Mouse (Mus musculus) thymus, adult 18-20 months (tissue): ENCODE measurements at regions not wholly inside any gene's neighbourhood (a gene's known extent, or its start where the extent isn't known, plus 50 kb on each side); places are given as distances from the start of the nearest gene placed in this dataset.

ENCODE experiments used
- DNase-seq, 2 experiments: peaks; one replicate each; pipeline ENCODE4 v3.0.0; 2022; ENCODE audit warnings: mixed read lengths in 2 of 2

DNA sequence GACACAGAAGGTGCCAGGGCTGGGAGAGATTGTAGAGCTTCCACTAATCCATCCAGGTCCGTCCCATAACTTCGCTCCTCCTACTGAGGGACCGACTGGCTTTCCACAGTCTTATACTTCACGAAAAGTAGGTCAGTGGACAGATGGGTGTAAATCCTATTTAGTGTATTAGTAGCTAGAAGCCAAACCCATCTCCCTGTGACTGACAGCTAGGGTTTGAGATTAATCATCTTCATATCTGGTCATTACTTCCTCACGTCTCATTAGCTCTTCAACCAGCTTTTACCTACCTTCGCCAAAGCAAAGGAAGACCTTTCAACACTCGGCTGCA, 60.4 kb upstream of the Scaf11 start:
- no peak for DNase-seq

DNA sequence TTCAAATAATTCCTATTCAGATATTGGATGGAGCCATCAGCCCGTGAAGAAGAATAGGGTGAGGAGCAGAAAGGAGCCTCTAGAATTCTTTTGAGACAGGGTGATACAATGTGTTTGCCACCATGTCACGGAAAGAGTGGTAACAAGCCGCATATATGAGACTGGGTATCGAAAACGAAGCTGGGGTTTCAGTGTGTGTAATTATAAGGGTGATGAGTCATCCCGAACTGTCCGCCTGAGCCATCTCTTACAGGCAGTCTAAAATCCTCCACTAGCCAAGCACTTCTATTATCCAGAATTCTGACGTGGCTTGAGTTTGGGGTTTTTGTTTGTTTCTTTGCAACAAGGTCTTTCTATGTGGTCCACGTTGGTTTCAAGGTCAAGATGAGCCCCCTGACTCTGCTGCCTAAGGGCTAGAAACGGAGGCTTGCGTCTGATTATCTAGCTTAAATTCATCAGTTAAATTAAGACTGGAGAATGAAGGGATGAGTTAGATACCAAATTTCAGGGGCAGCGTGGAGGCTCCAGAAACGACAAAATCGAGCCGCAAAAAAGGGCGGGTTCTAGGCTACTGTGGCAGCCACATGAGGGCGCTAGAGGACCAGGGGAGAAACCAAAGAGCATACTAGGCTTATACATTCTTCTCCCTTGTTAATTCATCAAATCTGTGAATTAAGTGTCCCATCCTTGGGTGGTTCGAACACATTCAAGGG, 59.9 kb upstream of the Scaf11 start:
- peak; percentile 30 to 38 for DNase-seq

DNA sequence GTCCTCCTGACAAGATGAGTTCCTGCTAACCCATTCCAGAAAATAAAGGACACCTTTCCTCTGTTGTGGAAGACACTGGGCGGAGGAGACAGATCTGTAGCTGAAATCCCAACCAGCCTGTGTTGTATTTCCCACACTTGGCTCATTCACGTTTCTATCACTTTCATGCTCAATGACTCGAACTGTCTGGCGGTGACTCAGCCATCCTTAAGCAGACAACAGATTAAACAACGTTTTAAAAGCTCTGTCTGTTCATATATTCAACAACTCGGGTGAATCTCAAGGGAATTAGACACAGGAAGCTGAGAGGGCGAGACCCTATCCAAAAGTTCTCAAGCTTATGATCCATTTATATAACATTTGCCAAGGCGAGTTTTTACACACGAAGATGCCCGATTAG, 57.5 kb upstream of the Scaf11 start:
- no peak for DNase-seq

DNA sequence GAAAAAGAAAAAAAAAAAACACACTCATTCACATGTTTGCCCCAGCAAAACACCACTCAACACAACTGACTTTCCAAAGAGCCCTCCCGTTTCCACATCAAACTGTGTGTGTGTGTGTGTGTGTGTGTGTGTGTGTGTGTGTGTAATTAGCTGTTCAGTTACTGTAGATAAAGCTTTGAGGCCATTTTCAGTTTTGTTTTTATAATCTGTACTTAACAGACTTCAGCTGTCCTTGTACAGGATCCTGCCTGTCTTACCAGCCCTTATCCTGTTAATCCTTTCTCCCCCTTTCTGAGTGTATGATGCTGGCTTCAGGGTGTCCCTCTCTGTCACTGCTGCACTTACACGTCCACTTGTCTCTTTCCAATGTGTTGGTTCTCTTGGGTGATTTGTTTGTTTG, 55.0 kb upstream of the Scaf11 start:
- DNase-seq: no peak

DNA sequence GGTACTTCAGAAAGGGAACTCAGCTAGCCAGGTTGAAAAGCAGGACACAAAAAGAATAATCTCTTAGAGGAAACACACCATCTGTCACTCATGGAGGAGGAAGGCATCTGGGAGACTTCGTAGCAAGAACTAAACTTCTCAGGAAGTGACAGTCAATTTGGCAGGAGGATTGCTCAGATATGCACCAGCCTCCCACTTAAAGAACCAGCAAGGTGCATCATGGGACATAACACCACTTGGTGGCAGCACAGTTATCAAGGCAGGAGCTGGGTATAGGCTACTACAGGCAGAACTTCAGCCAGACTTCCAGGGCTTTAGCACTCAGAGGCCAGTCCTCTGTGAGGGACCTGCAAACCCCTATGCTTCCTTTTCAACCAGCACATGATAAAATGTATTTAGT, 52.0 kb upstream of the Scaf11 start:
- DNase-seq: peak in 1 of 2 experiments; percentile 20
